Mouse (Mus musculus) intestine, embryonic 14.5 days (tissue): ENCODE data around the gene Sfxn2. TPM values are rescaled to one million over a fixed set of nuclear protein-coding genes. Genes with fewer than 3 reads are reported as not detected.

ENCODE experiments used
- ATAC-seq: fragments of 200-750 bp; cut with Nextera tagmentation; replicated peaks from 2 replicates; pipeline ENCODE4 v1.8.0; 2017; ENCODE audit warnings: low read depth, moderate number of reproducible peaks, moderate TSS enrichment, moderate library complexity; ENCODE audit not compliant: low FRiP score, low TSS enrichment
- DNase-seq: peaks from one replicate; pipeline ENCODE4 v3.0.0-alpha.2; 2018; ENCODE audit warnings: low spot score
- H3K27ac ChIP-seq: fragments of 300-500 bp; sonication (generic); 2 replicates; pipeline ENCODE4 v1.5.1; 2014; ENCODE audit warnings: low read depth, mild to moderate bottlenecking, control low read depth
- H3K27me3 ChIP-seq: fragments of 300-500 bp; sonication (generic); replicated peaks from 2 replicates; pipeline ENCODE4 v1.6.1; 2014; ENCODE audit warnings: low read length, control low read depth; ENCODE audit not compliant: control insufficient read depth, insufficient read depth
- H3K36me3 ChIP-seq: fragments of 300-500 bp; sonication (generic); 2 replicates; pipeline ENCODE4 v1.6.1; 2014; ENCODE audit warnings: low read length, control low read depth; ENCODE audit not compliant: control insufficient read depth, insufficient read depth
- H3K4me1 ChIP-seq: fragments of 300-500 bp; sonication (generic); replicated peaks from 2 replicates; pipeline ENCODE4 v1.6.1; 2014; ENCODE audit warnings: low read length, control low read depth, mixed read lengths; ENCODE audit not compliant: control insufficient read depth, insufficient read depth
- H3K4me2 ChIP-seq: fragments of 300-500 bp; sonication (generic); 2 replicates; pipeline ENCODE4 v1.6.1; 2014; ENCODE audit warnings: low read length
- H3K4me3 ChIP-seq: fragments of 300-500 bp; sonication (generic); 2 replicates; pipeline ENCODE4 v1.5.1; 2014; ENCODE audit warnings: low read depth, low read length, control low read depth, mixed read lengths
- H3K9ac ChIP-seq: fragments of 300-500 bp; sonication (generic); 2 replicates; pipeline ENCODE4 v1.6.1; 2014; ENCODE audit warnings: mild to moderate bottlenecking, low read length
- H3K9me3 ChIP-seq: fragments of 300-500 bp; sonication (generic); 2 replicates; pipeline ENCODE4 v1.6.1; 2016; ENCODE audit warnings: low read length, control low read depth; ENCODE audit not compliant: control insufficient read depth
- WGBS: fragments of 180-500 bp; shearing (Covaris S2); extraction: QIAGEN DNeasy Blood & Tissue Kit; methylation state at CpG from one replicate; pipeline ENCODE4 v1.1.7; 2014; 5-methylcytosine and 5-hydroxymethylcytosine counted together
- polyA plus RNA-seq: library from polyadenylated mRNA; unstranded; fragments of >200 nt; fragmentation: Nextera tagmentation; extraction: Ambion mirVana; gene quantifications from 2 replicates; pipeline ENCODE4 v1.2.1, GENCODE M21; 2014

Sfxn2 gene
- polyA plus RNA-seq, 1 experiment from 2014 or later, result 18.2 TPM

DNA sequence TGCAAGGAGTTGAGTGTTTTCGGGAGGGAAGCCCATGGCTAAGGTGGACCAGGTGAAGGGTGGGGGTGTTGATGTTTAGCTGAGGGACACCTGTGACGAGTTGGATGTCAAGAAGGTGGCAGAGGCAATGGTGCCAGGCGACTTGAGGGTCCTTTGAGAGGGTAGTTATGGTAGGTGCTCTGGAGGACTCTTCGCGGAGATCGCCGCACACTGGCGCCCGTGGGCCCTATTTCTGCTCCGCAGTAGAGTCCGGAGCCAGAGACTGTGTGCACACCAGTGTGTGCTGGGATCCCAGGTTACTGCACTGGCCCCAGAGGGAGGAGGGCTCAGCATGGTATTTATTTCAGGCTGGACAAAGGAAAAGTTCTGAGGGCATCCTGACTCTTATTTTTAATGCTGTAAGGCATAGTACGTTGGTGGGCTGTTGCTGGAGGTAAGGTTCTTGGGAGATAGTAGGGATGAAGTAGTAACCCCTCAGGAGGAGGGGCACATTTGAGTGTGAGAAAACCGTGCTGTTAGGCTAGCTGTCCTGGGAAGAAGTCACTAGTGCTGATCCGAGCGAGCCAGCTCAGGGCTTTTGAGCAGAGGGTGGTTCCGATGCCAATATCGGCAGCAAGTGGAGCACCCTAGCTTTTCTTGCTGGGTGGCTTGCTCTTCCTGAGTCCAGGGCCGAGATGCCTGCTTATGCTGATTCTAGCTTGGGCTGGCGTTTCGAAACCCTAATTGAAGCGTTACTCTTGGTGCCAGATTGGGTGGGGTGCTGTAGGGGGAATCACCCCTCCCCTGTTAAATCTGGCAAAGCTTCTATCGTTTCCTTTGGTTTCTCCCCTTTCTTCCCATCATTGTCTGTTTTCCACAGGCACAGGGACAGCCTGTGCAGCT, 26.5 kb downstream of the Sfxn2 start:
- DNase-seq (peak; percentile 64), ATAC-seq (0 out of 2 replicates have a peak, but pooled peaks have one; percentile 22)
- peaks cover 11% of the 10 kb centered on the region for H3K4me1 ChIP-seq
- 16% methylated on average over 22 of the region's 22 CpGs for WGBS
- H3K27ac ChIP-seq, result peak overlapping the region; percentile 40; the same call in 1 of the 2 replicates
- H3K9ac ChIP-seq, result peak overlapping the region; percentile 67
- H3K27me3 ChIP-seq, result no peaks in the 10 kb centered on the region
- H3K4me2 ChIP-seq, result peak overlapping the region; percentile 76
- H3K9me3 ChIP-seq, result no peaks in the 10 kb centered on the region
- 0 out of 2 replicates have a peak, but pooled peaks cover 21% of the 10 kb centered on the region for H3K36me3 ChIP-seq
- H3K4me3 ChIP-seq, result peak overlapping the region; percentile 97

DNA sequence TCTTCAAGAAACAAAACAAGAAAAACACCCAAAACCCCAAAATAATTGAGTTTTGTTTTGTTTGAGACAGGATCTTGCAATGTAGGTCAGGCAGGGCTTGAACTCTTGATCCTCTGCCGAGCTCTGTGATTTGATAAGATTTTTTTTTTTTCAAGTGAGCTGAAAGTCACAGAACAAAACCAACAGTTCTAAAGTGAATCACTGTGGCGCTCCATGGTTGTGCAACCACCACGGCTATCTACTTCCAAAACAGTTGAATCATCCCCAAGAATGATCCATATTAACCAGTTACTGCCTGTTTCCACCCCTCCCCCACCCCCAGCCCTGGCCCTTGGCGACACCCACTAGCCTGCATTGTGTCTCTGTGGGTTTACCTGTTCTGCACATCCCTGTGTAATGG, 27.2 kb downstream of the Sfxn2 start:
- ATAC-seq (no peak), DNase-seq (no peak)
- Histone ChIP-seq H3K27me3 (no peaks in the 10 kb centered on the region), H3K4me3 (peak overlapping the region; percentile 97; the same call in 1 of the 2 replicates), H3K36me3 (0 out of 2 replicates have a peak, but pooled peaks cover 14% of the 10 kb centered on the region), H3K9me3 (no peaks in the 10 kb centered on the region), H3K4me2 (peak overlapping the region; percentile 76), H3K9ac (no peak overlapping the region), H3K27ac (no peak overlapping the region), H3K4me1 (peaks cover 11% of the 10 kb centered on the region)
- 81% methylated on average over 4 of the region's 4 CpGs for WGBS

- Histone ChIP-seq H3K4me1 (peaks cover 11% of the 10 kb centered on the region), H3K9me3 (no peaks in the 10 kb centered on the region), H3K4me2 (no peak overlapping the region), H3K27me3 (no peaks in the 10 kb centered on the region), H3K36me3 (peaks cover 14% of the 10 kb centered on the region; the same call in 1 of the 2 replicates), H3K27ac (no peak overlapping the region), H3K4me3 (no peak overlapping the region), H3K9ac (no peak overlapping the region)
- no peak for DNase-seq
- ATAC-seq, result no peak
- 82% methylated on average over 14 of the region's 14 CpGs for WGBS
These were observed 28.3 kb downstream of the Sfxn2 start for GRCm38 (mm10) chr19:46601491-46601890.

GRCm38 (mm10) chr19:46602406-46602805, 29.2 kb downstream of the Sfxn2 start:
- WGBS, result 84% methylated on average over 4 of the region's 4 CpGs
- ATAC-seq, result no peak
- no peak overlapping the region for H3K9ac ChIP-seq
- no peak overlapping the region for H3K27ac ChIP-seq
- peaks cover 11% of the 10 kb centered on the region for H3K4me1 ChIP-seq
- no peak for DNase-seq
- peaks cover 20% of the 10 kb centered on the region; the same call in 1 of the 2 replicates for H3K36me3 ChIP-seq
- H3K4me3 ChIP-seq, result no peak overlapping the region
- no peak overlapping the region for H3K4me2 ChIP-seq
- H3K9me3 ChIP-seq, result no peaks in the 10 kb centered on the region
- no peaks in the 10 kb centered on the region for H3K27me3 ChIP-seq

GRCm38 (mm10) chr19:46606718-46607117, 33.6 kb downstream of the Sfxn2 start:
- no peaks in the 10 kb centered on the region for H3K27me3 ChIP-seq
- DNase-seq (no peak), ATAC-seq (no peak)
- H3K4me2 ChIP-seq, result no peak overlapping the region
- H3K4me3 ChIP-seq, result no peak overlapping the region
- H3K27ac ChIP-seq, result no peak overlapping the region
- H3K9me3 ChIP-seq, result no peaks in the 10 kb centered on the region
- WGBS, result 93% methylated on average over 13 of the region's 13 CpGs
- H3K4me1 ChIP-seq, result no peaks in the 10 kb centered on the region
- H3K9ac ChIP-seq, result no peak overlapping the region
- peaks cover 36% of the 10 kb centered on the region for H3K36me3 ChIP-seq

DNA sequence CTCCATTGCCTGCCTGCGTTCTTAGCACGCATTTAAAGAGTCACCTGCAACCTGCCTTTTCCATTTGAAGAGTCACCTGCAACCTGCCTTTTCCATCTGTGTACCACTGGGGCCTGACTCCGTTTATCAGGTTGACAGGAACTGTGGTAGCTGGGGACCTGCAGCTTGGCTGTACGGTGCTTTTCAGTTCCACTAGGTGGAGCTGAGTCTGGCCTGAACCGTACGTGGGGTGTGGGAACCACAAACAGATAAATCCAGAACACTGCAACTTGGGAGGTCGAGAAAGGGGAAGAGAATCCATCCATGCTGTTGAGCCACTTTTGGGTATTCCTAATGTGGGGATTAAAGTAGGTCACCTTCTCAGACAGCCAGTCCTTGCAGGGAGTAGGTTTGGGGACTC, 34.3 kb downstream of the Sfxn2 start:
- Histone ChIP-seq H3K9me3 (no peaks in the 10 kb centered on the region), H3K4me3 (no peak overlapping the region), H3K4me1 (no peaks in the 10 kb centered on the region), H3K27ac (no peak overlapping the region), H3K36me3 (peaks cover 34% of the 10 kb centered on the region), H3K4me2 (no peak overlapping the region), H3K27me3 (no peaks in the 10 kb centered on the region), H3K9ac (no peak overlapping the region)
- ATAC-seq, result no peak
- WGBS, result 53% methylated on average over 7 of the region's 7 CpGs
- no peak for DNase-seq

DNA sequence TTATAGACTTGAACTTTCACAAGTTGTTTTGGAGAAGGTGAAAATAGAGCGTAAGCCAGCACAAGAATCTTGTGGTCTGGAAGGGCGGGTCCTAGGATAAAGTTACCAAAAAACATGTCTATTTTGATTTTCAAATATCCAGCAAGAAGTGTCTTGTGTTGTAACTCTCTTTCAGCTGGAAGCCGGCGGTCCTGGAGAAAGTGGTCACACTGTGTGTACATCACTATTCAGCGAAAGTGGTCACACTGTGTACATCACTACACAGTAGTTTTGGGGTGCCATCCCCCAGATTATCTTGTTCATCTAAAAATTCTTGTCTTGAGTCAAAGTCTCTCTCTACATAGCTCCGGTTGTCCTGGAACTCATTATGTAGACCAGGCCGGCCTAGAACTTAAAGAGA, 35.0 kb downstream of the Sfxn2 start:
- Histone ChIP-seq H3K4me2 (no peak overlapping the region), H3K4me1 (no peaks in the 10 kb centered on the region), H3K36me3 (peaks cover 36% of the 10 kb centered on the region), H3K4me3 (no peak overlapping the region), H3K9me3 (no peaks in the 10 kb centered on the region), H3K9ac (no peak overlapping the region), H3K27me3 (no peaks in the 10 kb centered on the region), H3K27ac (no peak overlapping the region)
- no peak for DNase-seq
- 96% methylated on average over 7 of the region's 7 CpGs for WGBS
- no peak for ATAC-seq

DNA sequence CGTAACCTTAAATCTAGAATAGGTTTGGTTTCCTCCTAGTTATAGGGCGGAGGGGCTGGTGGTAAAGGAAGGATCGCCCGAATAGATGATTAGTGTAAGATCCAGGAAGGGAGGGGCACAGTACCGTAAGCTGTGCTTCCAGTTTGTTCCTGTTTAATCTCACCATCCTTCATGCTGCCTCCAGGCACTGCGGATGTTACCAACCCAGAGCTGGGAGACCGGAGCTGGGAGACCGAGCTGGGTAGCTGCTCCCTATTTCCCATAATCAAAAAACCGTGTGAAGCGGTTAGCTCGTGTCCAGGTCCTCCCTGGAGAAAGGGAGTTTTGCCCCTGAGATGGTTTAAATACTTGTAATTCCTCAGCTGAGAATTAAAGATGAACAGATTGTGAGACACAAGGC, 43.2 kb downstream of the Sfxn2 start:
- 54% methylated on average over 11 of the region's 11 CpGs for WGBS
- H3K9ac ChIP-seq, result no peak overlapping the region

More for the DNA sequence above, 43.2 kb downstream of the Sfxn2 start:
- ATAC-seq (no peak), DNase-seq (no peak)
- H3K27me3 ChIP-seq, result no peaks in the 10 kb centered on the region
- no peaks in the 10 kb centered on the region for H3K9me3 ChIP-seq
- no peak overlapping the region for H3K4me3 ChIP-seq
- peaks cover 24% of the 10 kb centered on the region for H3K4me1 ChIP-seq
- H3K36me3 ChIP-seq, result peaks cover 18% of the 10 kb centered on the region; the same call in 1 of the 2 replicates
- H3K4me2 ChIP-seq, result no peak overlapping the region
- H3K27ac ChIP-seq, result no peak overlapping the region
